Mouse (Mus musculus): ENCODE measurements around the gene Trub1.

Gene Trub1

DNA sequence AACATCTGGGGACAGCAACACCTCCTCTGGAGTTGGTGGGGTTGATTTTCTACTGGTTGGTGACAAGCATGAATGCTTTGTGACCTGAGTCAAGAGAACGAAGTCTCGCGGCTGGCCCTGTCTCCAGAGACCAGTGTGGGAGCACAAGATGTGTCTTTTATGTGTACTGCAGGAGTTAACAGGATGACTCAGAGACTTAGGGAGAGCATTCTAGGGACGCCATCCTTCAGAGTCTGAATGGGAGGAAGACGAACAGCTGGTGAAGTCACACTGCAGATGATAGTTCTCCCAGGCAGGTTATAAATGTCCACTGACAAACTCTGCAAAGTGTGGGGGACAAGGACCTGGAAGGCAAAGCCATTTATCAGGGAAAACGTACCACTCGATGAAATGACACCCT is 11.2 kb upstream of the Trub1 start:
- DNase-seq (ENCODE audit: low spot score in 2 of 2), result no peak

DNA sequence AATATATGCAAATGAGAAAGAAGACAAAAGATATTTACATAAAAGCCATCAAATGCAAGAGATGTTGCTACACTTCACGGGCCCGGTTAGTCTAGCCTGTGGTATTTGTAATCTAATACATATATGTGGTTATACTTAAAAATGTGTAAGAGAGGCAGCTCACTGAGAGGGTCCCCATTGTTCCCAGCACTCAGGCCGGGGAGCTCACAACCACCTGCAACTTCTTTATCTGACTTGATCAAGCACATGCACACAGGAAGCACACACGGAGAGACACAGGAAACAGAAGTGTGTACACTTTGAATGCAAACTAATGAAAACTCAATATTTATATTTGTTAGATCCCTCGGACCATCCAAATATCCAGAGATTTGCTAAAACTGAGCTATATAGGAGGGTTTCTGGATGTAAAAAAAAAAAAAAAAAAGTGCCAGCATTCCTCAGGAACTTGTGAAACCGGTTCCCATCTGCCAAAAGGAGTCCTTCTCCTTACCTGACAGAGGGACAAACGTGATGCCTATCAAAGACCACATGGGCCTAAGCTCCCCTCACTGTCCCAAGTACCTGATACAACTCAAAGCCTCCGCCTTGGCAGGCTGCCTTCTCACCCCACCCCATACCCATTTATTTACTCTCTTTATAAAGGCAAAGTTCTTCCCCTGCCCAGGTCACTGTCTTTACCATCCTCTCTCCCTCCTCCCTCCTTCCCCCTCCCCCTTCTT is 9.6 kb upstream of the Trub1 start:
- no peak for DNase-seq (ENCODE audit: low spot score in 2 of 2)

GRCm38 (mm10) chr19:57445049-57445448 is 7.7 kb upstream of the Trub1 start:
- no peak for DNase-seq (ENCODE audit: low spot score in 2 of 2)

GRCm38 (mm10) chr19:57450849-57451248 is 1.9 kb upstream of the Trub1 start:
- no peak for DNase-seq (ENCODE audit: low spot score in 2 of 2)

DNA sequence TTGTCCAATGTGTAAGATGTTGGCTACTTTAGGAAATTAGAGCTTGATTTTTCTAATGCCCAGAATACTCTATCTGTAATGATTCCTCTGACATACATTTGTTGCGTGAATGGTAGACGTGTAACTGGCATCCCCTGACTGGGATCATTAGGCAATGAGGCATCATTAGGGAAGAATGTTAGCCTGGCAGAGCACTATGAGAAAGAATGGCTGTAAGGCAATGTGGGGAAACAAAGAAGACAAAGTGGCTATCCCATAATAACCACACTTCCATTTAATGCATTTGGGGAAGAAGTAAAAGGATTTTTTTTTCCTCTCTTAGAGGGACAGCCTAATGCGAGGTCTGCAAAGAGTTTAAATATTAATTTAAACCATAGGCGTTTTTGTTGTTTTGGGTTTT is 950 bp upstream of the Trub1 start:
- no peak for DNase-seq (ENCODE audit: low spot score in 2 of 2)

DNA sequence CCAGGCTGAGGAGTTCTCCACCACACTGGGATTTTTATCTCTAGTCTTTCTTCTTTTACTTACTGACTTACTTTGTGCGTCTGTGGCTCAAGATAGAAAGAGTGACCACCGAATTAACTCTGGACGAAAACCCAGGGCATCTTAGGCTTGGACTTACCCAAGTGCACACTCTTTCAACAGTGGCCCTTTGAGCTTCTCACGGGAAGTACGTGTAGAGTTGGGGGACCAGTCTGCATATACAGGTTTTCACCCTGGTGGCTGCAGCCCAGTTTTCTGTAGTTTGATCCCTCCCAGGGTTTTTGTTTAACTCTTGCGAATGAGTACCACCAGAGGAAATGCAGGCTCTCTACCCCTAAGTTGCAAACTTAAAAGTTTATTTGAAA is 497 bp downstream of the Trub1 start:
- no peak for DNase-seq (ENCODE audit: low spot score in 2 of 2)

DNA sequence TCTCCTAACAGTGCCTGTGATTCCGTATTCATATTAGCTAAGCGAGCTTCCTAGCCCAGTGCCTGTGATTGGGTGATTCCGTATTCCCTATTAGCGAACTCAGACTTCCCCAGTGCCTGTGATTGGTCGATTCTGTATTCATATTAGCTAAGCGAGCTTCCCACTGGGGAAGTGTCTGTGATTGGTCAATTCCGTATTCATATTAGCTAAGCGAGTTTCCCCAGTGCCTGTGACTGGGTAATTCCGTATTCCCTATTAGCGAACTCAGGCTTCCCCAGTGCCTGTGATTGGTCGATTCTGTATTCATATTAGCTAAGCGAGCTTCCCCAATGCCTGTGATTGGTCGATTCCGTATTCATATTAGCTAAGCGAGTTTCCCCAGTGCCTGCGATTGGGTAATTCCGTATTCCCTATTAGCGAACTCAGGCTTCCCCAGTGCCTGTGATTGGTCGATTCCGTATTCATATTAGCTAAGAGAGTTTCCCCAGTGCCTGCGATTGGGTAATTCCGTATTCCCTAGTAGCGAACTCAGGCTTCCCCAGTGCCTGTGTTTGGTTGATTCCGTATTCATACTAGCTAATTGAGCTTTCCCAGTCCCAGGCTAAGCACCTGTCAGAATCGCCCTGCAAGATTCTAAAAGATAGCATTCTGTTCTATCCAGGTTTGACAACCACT is 2.7 kb downstream of the Trub1 start:
- no peak for DNase-seq (ENCODE audit: low spot score in 2 of 2)

DNA sequence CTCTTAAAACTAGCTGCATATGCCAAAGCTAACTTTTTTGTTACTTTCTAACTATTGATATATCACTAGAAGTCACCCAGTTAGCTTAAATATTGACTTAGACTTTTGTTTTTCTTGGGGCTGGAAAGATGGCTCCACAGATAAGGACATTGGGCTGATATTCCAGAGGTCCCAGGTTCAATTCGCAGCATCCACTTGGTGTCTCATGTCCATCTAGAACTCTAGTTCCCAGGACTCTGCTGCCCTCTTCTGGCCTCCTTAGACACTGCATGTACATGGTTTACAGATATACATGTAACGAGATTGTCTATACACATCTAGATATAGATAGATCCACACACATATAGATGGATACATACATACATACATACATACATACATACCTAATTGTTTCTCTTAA is 4.4 kb downstream of the Trub1 start:
- peak in 1 of 2 experiments; percentile 25 for DNase-seq (ENCODE audit: low spot score in 2 of 2)

- DNase-seq (ENCODE audit: low spot score in 2 of 2), result no peak
Measured at GRCm38 (mm10) chr19:57463741-57464140, 11.0 kb downstream of the Trub1 start.

DNA sequence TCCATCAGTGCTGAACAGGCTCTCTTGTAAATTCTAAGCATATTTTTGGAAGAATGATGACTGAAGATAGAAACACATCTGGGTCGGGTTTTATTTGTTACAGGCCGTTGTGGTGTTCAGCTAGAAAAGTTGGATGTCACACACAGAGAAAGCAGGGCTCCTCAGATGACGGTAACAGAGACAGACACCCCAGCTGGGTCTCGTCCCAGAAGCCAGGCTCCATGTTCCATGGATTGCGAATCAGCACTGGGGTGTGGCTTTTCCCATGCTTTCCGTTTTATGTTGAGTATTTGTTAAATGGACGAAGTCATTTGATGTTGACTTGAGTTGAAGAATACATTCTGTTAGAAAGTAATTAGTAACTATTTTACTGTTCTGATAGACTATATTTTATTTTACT is 13.0 kb downstream of the Trub1 start:
- no peak for DNase-seq (ENCODE audit: low spot score in 2 of 2)

- no peak for DNase-seq (ENCODE audit: low spot score in 2 of 2)
Measured at GRCm38 (mm10) chr19:57471033-57471432, 18.3 kb downstream of the Trub1 start.

DNA sequence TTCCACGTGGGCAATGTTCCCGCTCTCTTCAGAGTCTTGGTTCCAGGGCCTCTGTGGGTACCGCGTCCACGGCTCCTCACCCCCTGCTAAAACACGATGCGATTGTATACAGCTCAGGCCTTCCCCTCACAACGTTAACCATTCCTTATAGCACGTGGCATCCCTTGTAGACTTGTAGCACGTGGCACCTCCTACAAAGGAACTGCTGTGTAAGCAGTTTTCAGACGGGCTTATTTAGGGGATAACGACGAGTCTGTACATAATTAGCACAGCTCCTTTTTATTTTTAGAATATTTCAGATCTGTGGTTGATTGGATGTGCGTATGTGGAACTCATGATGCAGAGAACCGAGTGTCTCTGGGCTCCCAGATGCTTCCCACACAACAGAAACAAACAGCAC is 19.5 kb downstream of the Trub1 start:
- no peak for DNase-seq (ENCODE audit: low spot score in 2 of 2)

DNA sequence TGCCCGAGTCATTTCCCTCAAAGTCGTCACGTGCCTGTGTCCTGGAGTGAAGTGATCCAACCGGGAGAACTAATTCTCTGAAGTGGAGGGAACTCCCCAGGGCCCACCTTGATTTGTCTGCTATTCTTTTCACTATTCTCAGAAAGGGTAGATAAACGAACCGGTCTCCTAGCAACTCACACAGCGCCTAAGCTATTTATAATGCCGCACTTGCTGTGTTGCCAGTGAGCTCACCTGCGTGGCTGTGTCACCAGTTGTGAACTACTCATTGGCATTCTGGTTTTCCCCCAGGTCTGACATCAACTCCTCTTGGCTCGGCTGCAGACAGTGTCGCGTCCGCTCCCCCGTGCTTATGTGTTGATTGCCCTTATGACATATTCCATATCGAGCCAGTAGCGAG is 20.6 kb downstream of the Trub1 start:
- peak; percentile 13 to 35 for DNase-seq (ENCODE audit: low spot score in 2 of 2)

DNA sequence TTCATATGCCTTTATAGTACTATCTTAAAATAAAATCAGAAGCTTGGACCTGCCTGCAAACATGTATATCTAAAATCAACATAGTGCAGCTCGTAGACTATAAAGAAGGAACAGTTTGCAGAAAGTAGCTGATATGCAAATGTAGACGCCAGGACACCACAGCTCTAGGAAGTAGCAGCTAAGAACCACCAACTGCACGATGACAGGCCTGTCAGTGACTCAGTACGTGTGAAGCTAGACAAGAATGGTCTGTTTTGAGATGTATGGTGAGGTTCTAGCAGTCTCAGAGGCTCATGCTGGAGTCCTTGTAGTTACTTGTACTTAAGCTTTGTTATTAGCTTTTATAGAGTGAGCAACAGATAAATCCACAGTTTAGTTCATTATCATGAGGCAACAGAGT is 22.6 kb downstream of the Trub1 start:
- no peak for DNase-seq (ENCODE audit: low spot score in 2 of 2)

GRCm38 (mm10) chr19:57477310-57477709 is 24.6 kb downstream of the Trub1 start:
- no peak for DNase-seq (ENCODE audit: low spot score in 2 of 2)

- no peak for DNase-seq (ENCODE audit: low spot score in 2 of 2)
Measured at GRCm38 (mm10) chr19:57478056-57478455, 25.3 kb downstream of the Trub1 start.

DNA sequence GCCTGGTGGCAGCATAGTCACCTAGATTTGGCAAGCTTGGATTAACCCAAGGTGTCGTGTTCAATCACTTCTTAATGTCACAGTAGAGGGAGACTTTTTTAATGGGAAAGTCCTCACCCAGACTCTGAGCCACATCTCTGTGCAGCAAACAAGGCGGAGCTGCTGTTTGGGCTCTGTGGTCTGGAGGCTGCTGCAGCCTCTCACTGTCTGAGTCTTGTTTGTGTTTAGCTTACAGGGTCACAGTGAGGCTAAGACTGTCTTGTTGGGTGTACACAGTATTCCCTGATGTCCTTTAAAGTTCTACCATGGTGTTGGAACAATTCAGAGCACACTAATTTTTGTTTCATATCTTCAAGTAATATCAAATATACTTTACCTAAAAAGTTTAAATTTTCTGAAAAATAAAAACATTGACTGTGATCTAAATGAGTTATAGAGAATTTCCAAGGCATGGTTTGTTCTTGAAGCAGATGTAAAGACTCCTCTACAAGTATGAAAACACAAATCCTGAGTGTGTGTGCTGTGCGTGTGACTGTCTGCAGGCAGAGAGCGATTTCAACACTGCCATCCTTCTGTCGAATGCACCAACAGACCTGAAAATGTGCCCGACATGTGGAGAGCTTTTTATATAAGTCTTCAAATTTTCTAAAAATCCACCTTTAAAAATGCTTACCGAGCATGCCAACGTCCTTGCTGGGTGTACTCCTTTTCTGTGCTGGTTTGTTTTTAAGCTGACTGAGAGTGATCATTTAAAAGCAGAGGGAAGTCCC is 27.4 kb downstream of the Trub1 start:
- DNase-seq (ENCODE audit: low spot score in 2 of 2), result no peak

DNA sequence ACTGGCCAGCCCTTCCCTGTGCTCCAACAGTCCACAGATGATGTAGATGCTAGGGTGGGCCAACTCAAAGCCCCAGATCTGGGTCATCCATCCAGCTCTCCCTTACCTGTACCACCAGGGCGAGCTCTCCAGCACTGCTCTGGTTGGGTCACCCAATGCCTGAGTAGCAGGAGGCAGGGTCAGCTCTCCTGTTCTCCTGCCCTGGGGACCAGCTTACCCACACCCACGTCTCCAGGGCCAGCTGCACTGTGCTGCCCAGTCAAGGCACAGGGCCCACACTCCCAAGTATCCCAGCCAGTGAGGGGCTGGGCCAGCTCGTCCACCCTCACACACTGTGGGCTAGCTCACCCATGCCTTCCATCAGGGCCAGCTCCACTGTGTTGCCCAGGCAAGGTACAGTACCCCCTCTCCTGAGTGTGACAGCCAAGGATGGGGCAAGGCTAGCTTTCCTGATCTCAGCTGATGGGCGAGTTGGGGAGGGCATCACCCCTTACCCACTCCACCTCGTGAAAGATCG is 29.1 kb downstream of the Trub1 start:
- DNase-seq (ENCODE audit: low spot score in 2 of 2), result no peak

DNA sequence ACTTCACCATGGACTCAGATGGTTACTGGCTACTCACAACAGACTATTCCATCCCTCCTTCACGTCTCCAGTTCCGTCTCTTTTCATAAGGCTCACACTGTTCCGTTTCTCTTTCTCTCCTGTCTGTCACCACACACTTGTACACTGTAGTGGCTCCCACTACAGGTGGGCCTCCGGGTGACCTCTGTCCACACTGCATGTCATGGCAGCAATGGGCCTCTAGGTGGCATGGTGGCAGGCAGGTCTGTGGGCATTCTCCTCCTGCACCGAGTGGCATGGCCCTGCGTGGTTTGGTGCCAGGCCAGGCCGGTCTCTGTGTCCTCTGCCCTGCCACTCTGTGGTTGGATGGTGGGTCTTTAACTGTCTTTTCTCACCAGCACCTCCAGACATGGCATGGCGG is 30.1 kb downstream of the Trub1 start:
- DNase-seq (ENCODE audit: low spot score in 2 of 2), result peak; percentile 6 to 28

DNA sequence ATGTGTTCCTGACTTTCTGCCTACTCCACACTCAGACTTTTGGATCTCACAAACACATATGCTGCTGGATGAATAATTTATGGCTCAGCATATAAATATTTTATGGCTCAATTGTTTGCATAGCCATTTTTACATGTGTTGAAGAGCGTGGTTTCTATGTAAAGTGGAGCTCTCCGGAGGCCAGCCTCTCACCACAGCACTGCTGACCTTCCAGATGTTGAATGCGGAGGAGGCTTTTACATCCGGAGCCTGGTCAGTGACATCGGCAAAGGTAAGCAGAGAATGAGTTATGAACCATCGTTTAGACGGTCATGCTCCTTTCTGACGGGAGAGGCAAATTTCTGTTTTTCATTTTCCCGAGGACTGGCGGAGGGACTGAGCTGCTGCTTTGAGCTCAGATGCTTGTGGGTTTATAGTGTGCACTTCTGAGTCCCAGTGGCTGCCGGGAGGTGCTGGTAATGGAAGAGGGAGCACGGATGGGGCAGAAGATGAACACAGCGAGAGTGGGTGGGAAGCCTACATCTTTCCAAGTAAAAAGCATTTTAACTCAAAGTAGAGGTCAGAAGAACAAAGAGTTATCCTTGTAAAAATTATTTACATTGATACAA is 34.4 kb downstream of the Trub1 start:
- no peak for DNase-seq (ENCODE audit: low spot score in 2 of 2)

DNA sequence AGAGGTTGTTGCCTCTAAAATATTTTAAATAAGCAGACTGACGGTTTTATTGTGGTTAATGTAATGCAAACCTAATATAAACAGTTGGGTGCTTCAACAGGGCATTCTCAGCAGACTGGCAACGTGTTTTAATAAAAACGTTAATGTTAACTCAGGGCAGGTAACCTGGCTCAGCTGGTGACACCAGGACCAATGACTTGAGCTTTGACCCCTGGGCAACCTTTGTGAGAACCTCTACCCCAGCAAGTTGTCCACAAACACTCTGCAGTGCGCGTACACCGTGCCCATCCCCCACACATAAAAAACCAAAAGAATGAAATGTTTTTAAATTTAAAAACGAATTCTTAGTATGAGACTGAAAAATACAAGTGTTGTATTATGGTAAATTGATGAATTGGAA is 36.8 kb downstream of the Trub1 start:
- no peak for DNase-seq (ENCODE audit: low spot score in 2 of 2)

- DNase-seq (ENCODE audit: low spot score in 2 of 2), result no peak
Measured at GRCm38 (mm10) chr19:57491030-57491429, 38.3 kb downstream of the Trub1 start.
